Mouse (Mus musculus) megakaryocyte progenitor cell, adult 5-6 weeks (primary cell): ENCODE results near the gene Yju2. TPM values are rescaled to one million over a fixed set of nuclear protein-coding genes. Genes with fewer than 3 reads are reported as not detected.

Source experiments
- ATAC-seq: replicated peaks from 2 replicates; pipeline ENCODE4 v1.8.0; 2016; ENCODE audit warnings: mild to moderate bottlenecking, moderate TSS enrichment, inconsistent platforms; ENCODE audit not compliant: poor library complexity
- total RNA-seq, 2 experiments: library from RNA; stranded (forward) in 1 of 2; stranded (reverse) in 1 of 2; fragments of 157-497, 149-512 nt in 1 of 2; fragments of 200-1000 nt in 1 of 2; gene quantifications; 2 replicates each; pipeline versions ENCODE4 v1.2.3 to v1.2.4; 2015 to 2017

Yju2 gene
- total RNA-seq, 2 experiments from 2014 or later, result 11.0 to 23.3 TPM

GRCm38 (mm10) chr17:56005415-56006061 is 46.6 kb downstream of the Yju2 start, which contains the start of the genes Stap2 and Mpnd:
Gene Stap2 (minus strand): TSS chr17:56005584.
Gene Mpnd (plus strand): TSS chr17:56005711.
- ATAC-seq, result no peak

GRCm38 (mm10) chr17:56006956-56007355 is 48.1 kb downstream of the Yju2 start:
- ATAC-seq, result no peak

DNA sequence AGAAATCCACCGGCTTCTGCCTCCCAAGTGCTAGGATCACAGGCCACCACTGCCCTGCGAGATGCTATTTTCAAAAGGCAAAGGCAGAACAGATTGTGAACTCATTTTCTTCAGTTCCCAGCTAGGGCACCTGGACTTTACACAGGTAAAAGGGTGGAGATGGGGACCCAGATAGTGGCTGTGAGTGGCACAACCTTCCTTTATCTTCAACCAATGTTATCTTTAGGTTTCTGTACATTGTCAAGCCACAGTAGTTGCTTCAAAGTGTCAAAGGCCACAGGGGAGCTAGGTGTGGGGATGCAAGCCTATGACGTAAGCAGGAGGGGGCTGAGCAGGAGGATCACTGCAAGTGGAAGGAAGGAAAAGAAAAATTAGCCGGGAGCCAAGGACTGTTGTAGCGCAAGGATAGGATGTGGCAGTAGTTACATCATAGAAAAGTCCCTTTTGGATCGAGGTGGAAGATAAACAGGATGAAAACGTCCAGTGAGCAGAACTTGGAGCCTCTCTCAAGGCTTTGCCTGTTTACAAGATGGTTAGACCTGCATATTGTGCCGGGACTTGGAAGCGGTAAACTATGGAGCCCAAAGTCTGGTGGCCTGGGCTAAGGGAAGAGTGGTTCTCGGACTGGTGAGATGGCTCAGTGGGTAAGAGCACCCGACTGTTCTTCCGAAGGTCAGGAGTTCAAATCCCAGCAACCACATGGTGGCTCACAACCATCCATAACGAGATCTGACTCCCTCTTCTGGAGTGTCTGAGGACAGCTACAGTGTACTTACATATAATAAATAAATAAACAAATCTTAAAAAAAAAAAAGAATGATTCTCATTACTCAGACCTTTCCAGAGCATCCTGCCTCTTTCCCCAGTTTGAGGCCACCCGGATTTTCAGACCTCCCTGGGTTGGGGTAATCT is 48.8 kb downstream of the Yju2 start:
- no peak for ATAC-seq

- ATAC-seq, result peak; percentile 84
These were observed 49.6 kb downstream of the Yju2 start for GRCm38 (mm10) chr17:56008356-56009087.

DNA sequence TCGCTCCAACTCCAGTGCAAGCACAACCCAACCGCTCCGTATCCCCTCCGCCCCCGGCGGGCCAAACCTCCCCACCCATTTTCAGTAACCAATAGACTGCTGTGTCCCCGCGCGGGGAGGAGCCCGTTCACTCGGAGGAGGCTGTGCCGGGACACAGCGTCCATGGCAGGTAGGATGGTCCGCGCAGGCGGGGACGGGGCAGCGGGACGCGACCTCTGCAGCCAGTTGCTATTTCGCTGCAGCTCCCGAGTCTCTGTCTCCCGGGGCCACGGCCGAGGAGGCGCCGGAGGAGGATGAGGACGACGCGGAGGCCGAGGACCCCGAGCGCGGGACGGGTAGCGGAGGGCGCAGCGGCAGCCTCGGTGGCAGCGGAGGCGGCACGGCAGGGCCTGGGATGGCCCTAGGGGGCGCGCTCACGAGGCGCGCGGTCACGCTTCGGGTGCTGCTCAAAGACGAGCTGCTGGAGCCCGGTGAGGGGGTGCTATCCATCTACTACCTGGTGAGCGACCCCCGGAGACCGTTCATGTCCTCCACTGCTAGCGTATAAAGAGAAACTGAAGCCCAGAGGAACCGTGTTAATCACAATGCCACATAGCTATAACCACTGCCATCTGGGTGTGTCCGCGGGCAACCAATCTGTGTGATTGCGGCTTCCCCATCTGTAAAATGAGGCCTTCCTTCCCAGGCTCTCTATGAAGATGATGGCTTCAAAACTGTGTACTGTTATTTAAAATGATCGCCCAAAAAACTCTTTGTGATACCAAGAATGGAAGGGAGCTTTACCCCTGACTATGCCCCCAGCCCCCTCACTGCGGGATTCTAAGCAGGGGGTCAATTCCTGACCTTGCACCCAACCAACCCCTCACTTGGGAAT is 50.4 kb downstream of the Yju2 start:
- peak; percentile 80 for ATAC-seq

- no peak for ATAC-seq
These were observed 51.0 kb downstream of the Yju2 start for GRCm38 (mm10) chr17:56009962-56010240.

GRCm38 (mm10) chr17:56010255-56010654 is 51.4 kb downstream of the Yju2 start:
- no peak for ATAC-seq

DNA sequence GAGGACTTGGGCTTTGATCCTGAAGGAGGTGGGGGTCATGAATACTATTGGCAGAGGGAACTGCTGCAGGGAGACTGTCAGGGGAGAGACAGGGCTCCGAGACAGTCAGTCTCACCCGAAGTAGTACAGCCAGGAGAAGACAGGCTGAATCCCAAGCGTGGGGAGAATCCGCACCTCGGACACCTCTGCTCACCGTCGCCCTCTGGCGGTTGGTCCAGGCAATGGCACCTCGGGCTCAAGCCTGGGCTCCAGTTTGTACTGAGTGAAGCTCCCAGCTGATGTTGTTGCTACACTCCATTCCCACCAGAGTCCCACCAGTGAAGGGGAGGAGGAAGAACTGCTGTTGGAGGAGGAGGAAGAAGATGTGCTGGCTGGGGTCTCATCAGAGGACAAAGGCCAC is 51.8 kb downstream of the Yju2 start:
- ATAC-seq, result peak; percentile 55

DNA sequence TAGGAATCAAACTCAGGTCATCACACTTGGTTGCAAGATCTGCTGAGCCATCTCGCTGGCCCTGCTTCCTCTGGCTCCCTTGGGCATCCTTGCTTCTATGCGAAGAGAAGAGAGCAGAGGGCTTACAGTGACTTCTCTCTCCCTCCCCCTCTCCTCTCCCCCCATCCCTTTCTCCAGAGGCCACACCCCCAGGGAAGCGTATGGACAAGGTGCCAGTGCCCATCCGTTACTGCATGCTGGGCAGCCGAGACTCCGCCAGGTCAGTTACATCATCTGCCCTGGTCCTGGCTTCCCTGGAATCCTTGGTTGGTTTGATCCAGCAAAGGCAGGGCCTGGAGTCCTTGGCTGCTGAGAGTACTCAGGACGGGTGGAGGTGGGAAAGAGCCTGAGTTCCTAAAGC is 52.5 kb downstream of the Yju2 start:
- ATAC-seq, result no peak

- no peak for ATAC-seq
These were observed 56.4 kb downstream of the Yju2 start for GRCm38 (mm10) chr17:56015293-56015692.

GRCm38 (mm10) chr17:56016382-56016781 is 57.5 kb downstream of the Yju2 start:
- ATAC-seq, result no peak

GRCm38 (mm10) chr17:56016793-56017785 is 58.2 kb downstream of the Yju2 start:
- no peak for ATAC-seq

- no peak for ATAC-seq
These were observed 58.9 kb downstream of the Yju2 start for GRCm38 (mm10) chr17:56017848-56018247.

Other genes starting within 250 kb of the Yju2 start
- 16.5 and 30.6 TPM in 2 replicates for gene Pot1b, start 246.5 kb upstream of the Yju2 start, total RNA-seq (2015)
- 29.8 and 38.3 TPM in 2 replicates for gene Pot1b, start 246.5 kb upstream of the Yju2 start, total RNA-seq (2017)
- 0.35 and 2.3 TPM in 2 replicates for gene Adgre4, start 209.1 kb upstream of the Yju2 start, total RNA-seq (2015)
- gene Adgre4, start 209.1 kb upstream of the Yju2 start, total RNA-seq (2017), result 0.10 and 0.67 TPM in 2 replicates
- gene Zfp119a, start 80.2 kb upstream of the Yju2 start, total RNA-seq (2015), result 5.9 and 9.2 TPM in 2 replicates
- gene Zfp119a, start 80.2 kb upstream of the Yju2 start, total RNA-seq (2017), result 3.9 and 6.8 TPM in 2 replicates
- gene Zfp959, start 67.0 kb upstream of the Yju2 start, total RNA-seq (2015), result 12.5 and 17.0 TPM in 2 replicates
- 10.3 and 10.7 TPM in 2 replicates for gene Zfp959, start 67.0 kb upstream of the Yju2 start, total RNA-seq (2017)
- gene Zfp119b, start 9.6 kb upstream of the Yju2 start, total RNA-seq (2015), result 3.8 and 5.5 TPM in 2 replicates
- 4.8 and 5.2 TPM in 2 replicates for gene Zfp119b, start 9.6 kb upstream of the Yju2 start, total RNA-seq (2017)
- gene Ebi3, start 6.5 kb upstream of the Yju2 start, total RNA-seq (2015), result 14.4 and 20.5 TPM in 2 replicates
- gene Ebi3, start 6.5 kb upstream of the Yju2 start, total RNA-seq (2017), result 13.8 and 17.7 TPM in 2 replicates
- gene Shd, start 11.4 kb downstream of the Yju2 start, total RNA-seq (2015), result 0.39 and 0.98 TPM in 2 replicates
- not detected in 2 replicates for gene Shd, start 11.4 kb downstream of the Yju2 start, total RNA-seq (2017)
- not detected in 2 replicates for gene Fsd1, start 27.4 kb downstream of the Yju2 start, total RNA-seq (2015)
- not detected in 2 replicates for gene Fsd1, start 27.4 kb downstream of the Yju2 start, total RNA-seq (2017)
- gene Stap2, start 46.5 kb downstream of the Yju2 start, total RNA-seq (2015), result 0.32 TPM in 1 of 2 replicates, not detected in the other
- not detected in 2 replicates for gene Stap2, start 46.5 kb downstream of the Yju2 start, total RNA-seq (2017)
- gene Mpnd, start 46.6 kb downstream of the Yju2 start, total RNA-seq (2015), result 9.2 and 17.4 TPM in 2 replicates
- 76.6 and 92.5 TPM in 2 replicates for gene Mpnd, start 46.6 kb downstream of the Yju2 start, total RNA-seq (2017)
- gene Sh3gl1, start 77.5 kb downstream of the Yju2 start, total RNA-seq (2015), result 19.1 TPM in 2 replicates
- 22.1 and 25.0 TPM in 2 replicates for gene Sh3gl1, start 77.5 kb downstream of the Yju2 start, total RNA-seq (2017)
- 15.5 and 16.7 TPM in 2 replicates for gene Chaf1a, start 81.3 kb downstream of the Yju2 start, total RNA-seq (2015)
- 32.3 and 33.9 TPM in 2 replicates for gene Chaf1a, start 81.3 kb downstream of the Yju2 start, total RNA-seq (2017)
- gene Ubxn6, start 115.9 kb downstream of the Yju2 start, total RNA-seq (2015), result 13.6 and 13.7 TPM in 2 replicates
- 17.4 and 19.9 TPM in 2 replicates for gene Ubxn6, start 115.9 kb downstream of the Yju2 start, total RNA-seq (2017)
- gene Hdgfl2, start 120.5 kb downstream of the Yju2 start, total RNA-seq (2015), result 20.7 and 25.4 TPM in 2 replicates
- 80.0 and 87.8 TPM in 2 replicates for gene Hdgfl2, start 120.5 kb downstream of the Yju2 start, total RNA-seq (2017)
- not detected in 2 replicates for gene Plin4, start 150.7 kb downstream of the Yju2 start, total RNA-seq (2015)
- not detected in 2 replicates for gene Plin4, start 150.7 kb downstream of the Yju2 start, total RNA-seq (2017)
- 0.17 TPM in 1 of 2 replicates, not detected in the other for gene Plin5, start 158.5 kb downstream of the Yju2 start, total RNA-seq (2015)
- gene Plin5, start 158.5 kb downstream of the Yju2 start, total RNA-seq (2017), result 0.14 TPM in 1 of 2 replicates, not detected in the other
- 1.6 and 3.6 TPM in 2 replicates for gene Lrg1, start 162.9 kb downstream of the Yju2 start, total RNA-seq (2015)
- 1.4 and 4.7 TPM in 2 replicates for gene Lrg1, start 162.9 kb downstream of the Yju2 start, total RNA-seq (2017)
- gene Sema6b, start 181.2 kb downstream of the Yju2 start, total RNA-seq (2015), result 1.8 and 2.2 TPM in 2 replicates
- 3.2 and 4.9 TPM in 2 replicates for gene Sema6b, start 181.2 kb downstream of the Yju2 start, total RNA-seq (2017)
- 1.5 and 2.2 TPM in 2 replicates for gene Tnfaip8l1, start 203.4 kb downstream of the Yju2 start, total RNA-seq (2015)
- gene Tnfaip8l1, start 203.4 kb downstream of the Yju2 start, total RNA-seq (2017), result 0.91 and 2.8 TPM in 2 replicates
- 55.1 and 56.1 TPM in 2 replicates for gene Mydgf, start 224.8 kb downstream of the Yju2 start, total RNA-seq (2015)
- 50.4 and 57.1 TPM in 2 replicates for gene Mydgf, start 224.8 kb downstream of the Yju2 start, total RNA-seq (2017)